Mouse (Mus musculus) stomach, postnatal 0 days (tissue): ENCODE results near the gene Golga4.

ENCODE experiments used
- CTCF ChIP-seq: IDR thresholded peaks from 2 replicates; pipeline ENCODE4 v1.5.1; 2016; ENCODE audit warnings: antibody characterized with exemption, low read depth, mild to moderate bottlenecking, moderate library complexity
- EP300 ChIP-seq: optimal IDR thresholded peaks from 2 replicates; pipeline ENCODE3; 2016; ENCODE audit warnings: antibody characterized with exemption

- TF ChIP-seq CTCF (no peak), EP300 (no peak)
Observed at GRCm38 (mm10) chr9:118584838-118585237, 78.8 kb downstream of the Golga4 start.
